Mouse (Mus musculus) erythroblast, embryonic 14.5 days (primary cell): Measurements from ENCODE around the gene Phactr2. TPM values are rescaled to one million over a fixed set of nuclear protein-coding genes. Genes with fewer than 3 reads are reported as not detected.

Source experiments
- H3K27me3 ChIP-seq: 2 replicates; pipeline ENCODE4 v1.6.1; 2012; ENCODE audit warnings: inconsistent platforms; ENCODE audit not compliant: control insufficient read depth
- H3K36me3 ChIP-seq: 2 replicates; pipeline ENCODE4 v1.6.1; 2012; ENCODE audit warnings: mild to moderate bottlenecking, inconsistent platforms; ENCODE audit not compliant: control insufficient read depth
- H3K4me1 ChIP-seq: 2 replicates; pipeline ENCODE4 v1.6.1; 2012; ENCODE audit warnings: inconsistent platforms; ENCODE audit not compliant: control insufficient read depth
- H3K4me3 ChIP-seq: replicated peaks from 2 replicates; pipeline ENCODE3; 2012; ENCODE audit warnings: moderate library complexity, mild to moderate bottlenecking, inconsistent platforms
- H3K9me3 ChIP-seq: 2 replicates; pipeline ENCODE4 v1.6.1; 2012; ENCODE audit warnings: low read length, inconsistent platforms, mixed read lengths; ENCODE audit not compliant: control insufficient read depth
- GATA1 ChIP-seq: IDR thresholded peaks from 2 replicates; pipeline ENCODE4 v1.6.1; 2012; ENCODE audit warnings: low read length, inconsistent platforms, mixed read lengths
- TAL1 ChIP-seq: IDR thresholded peaks from 3 replicates; pipeline ENCODE4 v1.6.1; 2012; ENCODE audit warnings: low read length, inconsistent platforms, mixed read lengths
- polyA plus RNA-seq: library from polyadenylated mRNA; stranded (reverse); fragments of >175 nt; gene quantifications from 2 replicates; pipeline ENCODE4 v1.2.3, GENCODE M21; 2012

The Phactr2 gene
- polyA plus RNA-seq, 1 experiment: 0.02 TPM

DNA sequence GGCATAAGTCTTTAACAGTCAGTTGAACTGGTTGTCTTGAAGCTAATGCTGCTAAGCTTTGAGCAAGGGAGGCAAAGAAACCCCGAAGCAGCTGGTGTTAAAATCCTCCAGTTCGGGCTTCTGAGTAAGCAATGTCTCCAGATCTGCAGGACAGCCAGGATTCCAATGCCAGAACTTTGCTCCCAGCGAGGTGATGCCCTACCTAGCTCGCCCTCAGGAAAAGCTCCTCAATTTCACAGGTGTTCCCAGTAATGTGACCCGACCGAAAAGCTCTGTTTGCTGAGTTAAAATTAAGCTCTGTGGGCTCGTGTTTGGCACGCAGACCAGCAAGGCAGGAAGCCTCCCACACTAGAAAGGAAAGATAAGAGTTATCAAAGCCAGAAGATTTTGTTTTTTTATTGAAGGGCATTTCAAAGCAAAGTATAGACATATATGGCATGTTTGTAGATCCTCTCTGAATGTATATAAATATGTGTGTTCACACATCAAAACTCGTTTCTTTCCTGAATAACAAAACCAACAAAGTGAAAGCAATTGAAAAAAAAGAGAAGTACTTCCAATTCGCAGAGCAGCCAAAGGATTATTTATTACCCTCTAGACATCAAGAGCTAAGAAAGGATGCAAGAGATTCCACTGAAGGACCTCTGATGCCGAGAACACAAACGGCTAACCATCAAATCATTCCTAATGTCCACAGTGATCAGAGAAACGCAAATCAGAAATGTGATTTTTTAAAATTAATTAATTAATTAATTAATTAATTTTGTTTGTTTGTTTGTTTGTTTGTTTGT lies 20.8 kb downstream of the Phactr2 start:
- Histone ChIP-seq H3K4me1 (no peaks in the 10 kb centered on the region), H3K27me3 (no peaks in the 10 kb centered on the region)
- TF ChIP-seq TAL1 (no peak), GATA1 (no peak)

DNA sequence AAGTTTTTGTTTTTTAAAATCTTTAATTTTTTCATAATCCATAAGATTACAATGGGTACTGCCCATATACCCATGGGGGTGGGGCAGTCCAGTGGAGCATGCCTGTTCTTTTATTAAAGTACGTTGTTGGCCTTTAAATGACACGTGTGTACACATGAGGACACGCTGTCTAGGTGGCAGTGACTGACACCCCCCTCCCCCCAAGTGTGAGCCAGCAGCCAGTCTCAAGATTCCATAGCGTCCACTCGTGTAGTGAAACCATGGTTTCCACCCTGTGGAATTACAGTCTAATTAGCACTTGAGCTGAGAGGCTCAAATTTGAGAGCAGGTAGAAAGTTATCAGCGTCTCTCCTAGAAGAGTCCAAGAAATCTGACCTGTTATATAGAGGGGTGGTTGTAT lies 22.6 kb downstream of the Phactr2 start:
- no peak overlapping the region for H3K4me3 ChIP-seq
- H3K27me3 ChIP-seq: no peaks in the 10 kb centered on the region
- H3K9me3 ChIP-seq: no peaks in the 10 kb centered on the region
- H3K36me3 ChIP-seq: no peaks in the 10 kb centered on the region
- no peaks in the 10 kb centered on the region for H3K4me1 ChIP-seq
- TF ChIP-seq TAL1 (no peak), GATA1 (no peak)

More for the DNA sequence above, 20.8 kb downstream of the Phactr2 start:
- H3K9me3 ChIP-seq: no peaks in the 10 kb centered on the region
- no peaks in the 10 kb centered on the region for H3K36me3 ChIP-seq
- no peak overlapping the region for H3K4me3 ChIP-seq

DNA sequence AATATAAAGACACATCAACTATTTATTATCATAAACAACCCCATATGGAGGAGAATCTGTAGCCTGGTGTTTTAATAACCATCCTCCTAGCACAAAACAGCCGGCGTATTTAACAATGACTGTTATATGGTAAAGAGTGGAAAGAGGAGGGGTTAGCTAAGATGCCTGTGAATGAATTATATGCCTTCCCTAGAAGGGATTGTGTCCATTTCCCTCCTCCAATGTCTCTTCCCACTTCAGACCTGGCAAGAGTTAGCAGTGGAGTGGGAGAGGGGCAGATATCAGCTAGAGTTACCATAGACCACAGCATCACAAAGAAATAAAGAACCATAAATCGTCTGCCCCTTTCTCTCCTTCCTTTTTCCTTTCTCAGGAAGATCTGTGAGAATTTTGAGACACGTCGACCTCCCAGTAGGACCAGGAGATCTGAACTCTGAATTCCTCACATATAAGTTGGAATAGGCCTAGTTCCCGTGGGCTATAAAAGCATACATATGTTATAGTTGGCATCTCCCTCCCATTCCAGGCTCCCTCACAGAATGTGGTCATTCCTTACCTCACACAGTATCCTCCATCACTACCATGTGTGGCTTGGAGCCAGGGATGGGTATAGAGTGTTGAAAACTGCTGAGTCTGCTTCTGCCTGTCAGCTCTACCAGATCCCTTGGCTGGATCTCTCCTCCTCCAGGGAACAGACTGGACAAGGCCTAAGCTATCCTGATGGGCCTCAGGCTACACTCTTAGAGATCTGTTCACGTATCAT lies 25.7 kb downstream of the Phactr2 start:
- Histone ChIP-seq H3K36me3 (no peaks in the 10 kb centered on the region), H3K9me3 (no peaks in the 10 kb centered on the region), H3K4me1 (no peaks in the 10 kb centered on the region), H3K4me3 (no peak overlapping the region), H3K27me3 (no peaks in the 10 kb centered on the region)
- TF ChIP-seq TAL1: no peak
- no peak for TF ChIP-seq GATA1

DNA sequence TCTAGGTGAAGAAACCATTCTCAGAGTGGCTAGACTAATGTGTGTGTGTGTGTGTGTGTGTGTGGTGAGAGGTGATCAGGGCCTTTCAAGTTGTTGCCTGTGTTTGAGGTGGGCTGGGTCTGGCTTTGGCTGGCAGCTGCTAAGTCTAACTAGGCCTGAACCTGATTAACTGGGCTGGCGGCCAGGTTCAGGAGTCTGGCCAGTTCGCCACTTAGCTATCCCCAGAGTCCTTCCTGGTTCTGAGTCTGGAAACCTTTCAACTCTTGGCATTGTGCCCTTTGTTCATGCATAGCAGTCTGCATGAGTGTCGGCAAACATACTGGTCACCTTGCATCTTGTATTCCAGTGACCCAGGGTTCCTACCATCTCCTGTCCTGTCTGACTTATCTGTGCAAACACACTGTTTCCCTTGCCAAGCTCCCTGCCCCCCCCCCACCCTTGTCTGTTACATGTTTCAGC lies 27.4 kb downstream of the Phactr2 start:
- no peaks in the 10 kb centered on the region for H3K9me3 ChIP-seq
- H3K36me3 ChIP-seq: no peaks in the 10 kb centered on the region
- H3K4me1 ChIP-seq: no peaks in the 10 kb centered on the region
- H3K4me3 ChIP-seq: no peak overlapping the region
- H3K27me3 ChIP-seq: no peaks in the 10 kb centered on the region
- TF ChIP-seq TAL1 (no peak), GATA1 (no peak)

DNA sequence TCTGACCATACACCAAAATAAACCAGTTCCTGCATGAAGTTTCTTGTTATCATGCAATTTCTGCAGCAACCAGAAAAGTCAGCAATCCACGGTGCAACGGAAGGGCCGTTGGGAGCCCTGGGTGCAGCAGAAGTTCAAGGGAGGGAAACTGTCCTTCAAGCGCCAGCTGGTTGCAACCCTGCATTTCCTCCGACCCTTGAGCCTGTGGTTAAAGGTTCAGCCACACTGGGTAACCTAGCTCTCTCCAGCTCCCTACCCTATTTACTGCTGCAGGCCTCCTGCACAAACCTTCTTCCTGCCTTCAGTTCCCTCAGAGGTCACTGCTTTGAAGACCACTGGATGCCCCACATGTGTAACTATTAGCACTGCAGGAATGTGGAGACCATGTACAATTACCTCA lies 30.0 kb downstream of the Phactr2 start:
- no peak for TF ChIP-seq GATA1
- TF ChIP-seq TAL1: no peak

DNA sequence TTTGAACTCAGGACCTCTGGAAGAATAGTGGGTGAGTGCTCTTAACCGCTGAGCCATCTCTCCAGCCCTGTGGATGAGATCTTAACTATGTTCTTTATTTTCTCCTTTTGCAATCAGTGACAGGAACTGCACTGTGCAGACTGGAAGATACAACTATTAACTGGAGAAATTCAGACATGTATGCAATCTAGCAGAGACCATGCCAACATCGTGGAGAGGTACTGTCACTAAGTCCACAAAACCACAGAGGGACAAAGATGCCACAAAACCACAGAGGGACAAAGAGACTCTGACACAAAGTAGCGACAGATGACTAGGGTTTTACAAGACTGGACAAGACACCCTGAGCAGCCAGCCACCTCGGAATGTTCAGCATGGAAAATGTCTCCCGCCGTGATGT lies 30.6 kb downstream of the Phactr2 start:
- Histone ChIP-seq H3K9me3 (no peaks in the 10 kb centered on the region), H3K27me3 (no peaks in the 10 kb centered on the region), H3K36me3 (no peaks in the 10 kb centered on the region), H3K4me3 (no peak overlapping the region), H3K4me1 (no peaks in the 10 kb centered on the region)
- TF ChIP-seq TAL1: no peak
- TF ChIP-seq GATA1: no peak

More for the DNA sequence above, 30.0 kb downstream of the Phactr2 start:
- Histone ChIP-seq H3K4me1 (no peaks in the 10 kb centered on the region), H3K4me3 (no peak overlapping the region), H3K9me3 (no peaks in the 10 kb centered on the region), H3K36me3 (no peaks in the 10 kb centered on the region), H3K27me3 (no peaks in the 10 kb centered on the region)

DNA sequence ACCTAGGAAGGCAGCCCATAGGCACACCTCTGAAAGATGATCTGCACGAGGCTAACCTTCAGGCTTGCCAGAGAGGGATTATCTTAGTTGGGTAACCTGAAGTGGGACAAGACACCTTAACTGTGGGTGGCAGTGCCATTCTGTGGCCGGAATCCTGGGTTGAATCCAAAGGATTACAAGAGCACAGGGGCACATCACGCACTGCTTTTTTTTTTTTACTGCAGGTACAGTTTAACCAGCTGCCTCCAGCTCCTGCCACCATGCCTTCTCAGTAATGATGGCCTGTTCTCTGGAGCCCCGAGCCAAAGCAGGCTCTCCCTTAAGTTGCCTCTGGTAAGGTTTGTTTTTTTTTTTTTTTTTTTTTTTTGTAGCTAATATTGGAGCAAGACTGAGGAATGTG lies 33.9 kb downstream of the Phactr2 start:
- no peaks in the 10 kb centered on the region for H3K36me3 ChIP-seq
- H3K9me3 ChIP-seq: no peaks in the 10 kb centered on the region
- TF ChIP-seq TAL1: no peak
- TF ChIP-seq GATA1: no peak

DNA sequence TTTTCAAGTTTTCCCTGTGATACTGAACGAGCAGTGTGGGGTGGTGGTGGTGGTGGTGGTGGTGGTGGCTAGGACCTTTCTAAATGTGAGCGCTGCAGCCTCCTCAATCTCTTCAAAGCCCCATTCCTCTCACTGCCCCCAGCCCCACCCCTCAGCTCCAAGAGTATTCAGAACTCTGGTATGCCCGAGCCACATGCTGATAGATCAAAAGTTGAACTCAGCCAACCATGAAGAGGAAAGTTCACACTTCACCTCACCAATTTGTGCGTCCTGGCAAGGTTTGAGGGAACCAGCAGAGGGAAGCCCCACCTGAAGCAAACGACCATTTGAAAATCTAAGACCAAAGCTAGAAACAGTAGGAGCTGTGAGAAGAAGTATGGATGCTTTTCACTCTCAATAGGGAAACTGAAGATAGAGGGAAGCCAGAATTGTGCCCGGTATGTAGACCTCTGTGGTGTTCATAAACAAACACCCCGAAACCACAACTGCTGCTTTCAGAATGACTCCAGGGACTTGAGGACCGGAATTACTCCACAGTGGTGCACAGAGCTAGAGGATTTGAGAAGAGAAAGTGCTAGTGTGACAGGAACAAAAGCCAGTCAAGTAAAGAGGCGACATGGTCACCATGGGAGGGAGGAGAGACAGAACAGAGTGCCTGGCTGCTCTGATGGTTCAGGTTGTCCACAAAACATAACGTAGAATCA lies 35.9 kb downstream of the Phactr2 start:
- TF ChIP-seq TAL1: no peak
- no peak for TF ChIP-seq GATA1
- H3K9me3 ChIP-seq: no peaks in the 10 kb centered on the region
- no peaks in the 10 kb centered on the region for H3K36me3 ChIP-seq
- no peaks in the 10 kb centered on the region for H3K27me3 ChIP-seq
- no peak overlapping the region for H3K4me3 ChIP-seq
- no peaks in the 10 kb centered on the region for H3K4me1 ChIP-seq

More for the DNA sequence above, 33.9 kb downstream of the Phactr2 start:
- Histone ChIP-seq H3K27me3 (no peaks in the 10 kb centered on the region), H3K4me1 (no peaks in the 10 kb centered on the region), H3K4me3 (no peak overlapping the region)

DNA sequence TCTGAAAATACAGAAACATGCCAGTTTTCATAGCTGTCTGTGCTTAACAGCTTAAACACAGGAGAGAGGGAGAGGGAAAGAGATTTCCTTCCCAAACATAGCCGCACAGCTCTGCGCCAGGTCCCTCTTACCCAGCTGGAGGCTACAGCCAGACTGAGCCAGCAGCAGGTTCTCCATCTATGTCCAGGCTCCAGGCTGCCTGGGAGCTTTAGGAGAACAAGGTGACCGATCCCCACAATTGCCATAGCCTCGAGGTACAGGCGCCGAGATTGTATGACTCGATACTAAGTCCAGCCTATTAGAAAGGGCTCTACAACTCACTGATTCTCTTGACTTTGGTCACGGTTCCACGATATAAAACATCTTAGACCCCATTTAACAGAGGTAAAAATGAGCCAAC lies 37.2 kb downstream of the Phactr2 start:
- Histone ChIP-seq H3K9me3 (no peaks in the 10 kb centered on the region), H3K27me3 (no peaks in the 10 kb centered on the region), H3K4me1 (no peaks in the 10 kb centered on the region), H3K36me3 (no peaks in the 10 kb centered on the region), H3K4me3 (no peak overlapping the region)
- no peak for TF ChIP-seq TAL1
- TF ChIP-seq GATA1: no peak
